Mouse (Mus musculus): ENCODE results near the gene Rrbp1. TPM values are rescaled to one million over a fixed set of nuclear protein-coding genes. Genes with fewer than 3 reads are reported as not detected.

The Rrbp1 gene
- total RNA-seq, 2 experiments from 2014 or later: 177 to 228 TPM

DNA sequence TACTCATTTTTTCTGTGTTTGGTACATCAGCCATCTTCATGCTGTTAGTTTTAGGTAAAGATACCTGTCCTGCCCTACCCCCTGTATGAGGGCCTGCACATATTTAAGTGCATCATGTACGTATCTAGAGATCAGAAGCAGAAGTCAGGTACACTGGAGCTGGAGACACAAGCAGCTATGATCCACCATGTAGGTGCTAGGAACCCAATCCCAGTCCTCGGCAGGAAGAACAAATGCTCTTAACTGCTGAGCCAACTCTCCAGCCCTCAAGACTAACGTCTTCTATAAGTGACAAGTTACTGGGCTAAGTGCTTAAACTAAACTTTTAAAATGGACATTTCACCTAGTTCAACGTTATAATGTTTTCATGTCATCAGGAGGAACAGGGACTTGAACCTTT, 3.9 kb downstream of the Rrbp1 start:
- ATAC-seq (replicated peaks; ENCODE audit: poor library complexity, severe bottlenecking): no peak

DNA sequence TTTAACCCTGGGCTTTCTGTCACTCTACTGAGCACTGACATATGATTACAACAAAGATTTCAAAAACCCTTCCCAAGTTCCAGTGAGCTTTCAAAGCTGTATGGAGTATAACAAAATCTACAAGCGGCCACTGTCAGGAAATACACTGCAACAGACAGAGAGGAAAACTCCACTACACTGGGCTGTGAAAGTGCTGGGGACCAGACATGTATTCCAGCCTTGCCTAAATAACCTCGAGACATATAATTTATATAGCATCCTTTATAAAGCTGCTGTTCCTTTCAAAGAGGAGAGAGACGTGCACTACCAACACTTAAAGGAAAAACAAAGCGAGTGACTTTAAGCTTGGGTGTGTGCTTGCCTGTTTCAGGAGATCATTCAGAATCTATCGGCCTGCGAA, 4.4 kb downstream of the Rrbp1 start:
- no peak for ATAC-seq (replicated peaks; ENCODE audit: poor library complexity, severe bottlenecking)

- ATAC-seq (replicated peaks; ENCODE audit: poor library complexity, severe bottlenecking): no peak
These were observed 5.7 kb downstream of the Rrbp1 start for GRCm38 (mm10) chr2:144005166-144005955.

DNA sequence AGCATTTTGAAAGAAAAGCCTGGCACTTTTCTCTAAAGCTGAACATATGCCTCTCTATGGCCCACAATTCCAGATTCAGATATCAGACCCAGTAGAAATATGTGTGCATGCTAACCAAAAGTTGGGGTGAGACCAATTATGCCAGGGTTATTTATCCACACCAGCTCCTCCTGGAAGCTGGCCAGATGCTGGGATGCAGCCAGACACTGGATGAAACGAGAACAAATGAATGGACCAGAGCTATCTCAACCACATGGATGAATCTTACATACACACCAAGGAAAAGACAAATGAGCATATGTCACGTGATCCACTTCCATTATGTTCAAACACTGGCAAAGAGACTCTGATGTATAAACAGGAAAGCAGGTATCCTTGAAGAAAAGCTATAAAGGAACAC, 7.5 kb downstream of the Rrbp1 start:
- no peak for ATAC-seq (replicated peaks; ENCODE audit: poor library complexity, severe bottlenecking)

- no peak for ATAC-seq (replicated peaks; ENCODE audit: poor library complexity, severe bottlenecking)
These were observed 8.7 kb downstream of the Rrbp1 start for GRCm38 (mm10) chr2:144002229-144002984.

DNA sequence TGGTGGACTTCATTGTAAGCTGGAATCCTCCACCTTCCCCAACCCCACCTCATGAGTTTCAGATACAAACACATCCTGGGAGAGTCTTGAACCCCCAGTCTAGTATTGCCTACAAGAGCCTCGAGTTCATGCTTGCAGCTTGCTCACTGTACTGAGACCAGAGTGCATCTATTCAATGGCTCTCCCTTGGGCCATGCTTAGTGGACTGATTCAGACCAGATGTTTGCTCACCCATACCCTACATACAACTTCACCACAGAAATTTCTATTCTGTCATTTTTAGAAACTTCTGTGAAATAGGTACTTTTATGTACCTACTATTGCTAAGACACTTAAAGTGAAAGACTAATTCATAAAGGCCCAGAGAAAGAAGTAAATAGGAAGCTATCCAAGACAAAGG, 18.1 kb downstream of the Rrbp1 start:
- no peak for ATAC-seq (replicated peaks; ENCODE audit: poor library complexity, severe bottlenecking)

DNA sequence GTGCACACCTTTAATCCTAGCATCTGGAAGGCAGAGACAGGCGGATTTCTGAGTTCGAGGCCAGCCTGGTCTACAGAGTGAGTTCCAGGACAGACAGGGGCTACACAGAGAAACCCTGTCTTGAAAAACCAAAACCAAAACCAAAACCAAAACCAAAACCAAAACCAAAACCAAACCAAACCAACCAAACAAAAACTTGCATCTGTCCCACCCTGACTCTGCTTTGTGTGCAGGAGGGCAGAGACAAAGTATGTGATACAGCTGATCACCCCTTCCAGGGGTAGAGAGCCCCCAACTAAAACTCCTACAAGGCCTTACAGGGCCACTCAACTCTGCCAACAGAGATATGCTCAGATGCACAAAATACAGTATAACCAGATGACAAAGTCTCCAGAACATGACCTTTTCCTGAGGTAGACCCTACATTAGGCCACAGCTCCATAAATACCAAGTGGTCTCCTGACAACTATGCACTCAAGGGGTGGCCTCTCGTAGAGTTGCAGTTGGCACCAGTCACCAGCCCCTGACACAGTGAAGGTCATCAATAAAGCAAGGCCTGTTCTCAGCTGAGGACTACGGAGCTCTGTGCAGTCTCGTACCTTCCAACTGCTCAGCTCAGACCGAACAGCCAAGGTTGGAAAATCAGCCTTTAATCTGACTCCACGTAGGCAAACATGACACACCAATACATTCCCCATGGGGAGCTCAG, 18.9 kb downstream of the Rrbp1 start:
- ATAC-seq (replicated peaks; ENCODE audit: poor library complexity, severe bottlenecking): no peak

GRCm38 (mm10) chr2:143990997-143991396, 20.1 kb downstream of the Rrbp1 start:
- ATAC-seq (replicated peaks; ENCODE audit: poor library complexity, severe bottlenecking): peak; percentile 34

DNA sequence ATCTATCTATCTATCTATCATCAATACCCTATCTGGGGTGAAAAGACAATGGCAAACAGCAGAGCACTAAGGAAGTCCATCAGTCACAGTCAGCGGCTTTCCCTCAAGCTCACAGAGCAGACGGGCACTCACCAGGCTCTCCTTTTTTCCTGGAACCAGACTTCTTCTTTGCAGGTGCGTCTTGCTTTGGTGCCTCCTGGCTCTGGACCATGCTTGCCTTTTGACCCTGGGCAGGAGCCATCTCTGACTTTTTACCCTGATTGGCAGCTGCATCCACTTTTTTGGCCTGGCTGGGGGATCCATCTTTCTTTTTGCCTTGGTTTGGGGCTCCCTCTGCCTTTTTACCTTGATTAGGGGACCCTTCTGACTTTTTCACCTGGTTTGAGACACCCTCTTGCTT, 23.0 kb downstream of the Rrbp1 start:
- ATAC-seq (replicated peaks; ENCODE audit: poor library complexity, severe bottlenecking): no peak

DNA sequence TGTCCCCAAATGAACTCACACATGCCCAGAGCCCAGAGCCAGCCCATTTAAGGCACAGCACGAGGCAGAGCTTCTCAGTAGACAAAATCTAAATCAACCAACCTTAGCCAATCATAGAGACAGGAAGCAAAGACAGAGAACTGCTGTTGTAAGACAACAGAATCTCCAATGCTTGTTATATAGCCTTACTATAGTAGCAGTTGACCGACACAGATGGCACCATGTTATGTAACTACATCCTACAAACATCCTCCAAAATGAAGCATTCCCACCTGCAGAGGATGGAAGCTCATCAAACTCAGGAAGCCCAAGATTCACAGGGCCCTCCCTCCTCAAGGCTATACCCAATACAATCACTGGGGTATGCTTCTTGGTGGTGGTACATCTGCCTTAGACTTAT, 23.6 kb downstream of the Rrbp1 start:
- ATAC-seq (replicated peaks; ENCODE audit: poor library complexity, severe bottlenecking): no peak

GRCm38 (mm10) chr2:143983482-143983881, 27.6 kb downstream of the Rrbp1 start:
- no peak for ATAC-seq (replicated peaks; ENCODE audit: poor library complexity, severe bottlenecking)

GRCm38 (mm10) chr2:143982901-143983300, 28.2 kb downstream of the Rrbp1 start:
- ATAC-seq (replicated peaks; ENCODE audit: poor library complexity, severe bottlenecking): no peak

DNA sequence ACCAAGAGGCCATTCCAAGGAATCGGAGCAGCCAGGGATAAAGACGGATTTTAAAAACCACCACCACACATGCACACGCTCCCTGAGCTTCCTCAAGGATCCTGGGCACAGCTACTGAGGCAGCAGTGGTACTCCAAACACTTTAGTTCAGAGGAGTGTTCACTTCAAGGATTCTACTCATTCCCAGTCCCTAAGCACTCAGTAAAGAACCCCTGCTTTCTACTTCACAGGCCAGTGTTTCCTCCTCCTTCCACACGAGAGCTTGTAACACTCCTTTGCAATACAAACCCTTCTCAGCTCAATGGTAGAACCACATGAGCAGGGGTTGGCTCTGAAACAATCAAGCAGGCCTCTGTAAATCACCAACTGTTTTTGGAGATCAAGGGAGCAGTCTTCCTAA, 28.9 kb downstream of the Rrbp1 start:
- ATAC-seq (replicated peaks; ENCODE audit: poor library complexity, severe bottlenecking): no peak

DNA sequence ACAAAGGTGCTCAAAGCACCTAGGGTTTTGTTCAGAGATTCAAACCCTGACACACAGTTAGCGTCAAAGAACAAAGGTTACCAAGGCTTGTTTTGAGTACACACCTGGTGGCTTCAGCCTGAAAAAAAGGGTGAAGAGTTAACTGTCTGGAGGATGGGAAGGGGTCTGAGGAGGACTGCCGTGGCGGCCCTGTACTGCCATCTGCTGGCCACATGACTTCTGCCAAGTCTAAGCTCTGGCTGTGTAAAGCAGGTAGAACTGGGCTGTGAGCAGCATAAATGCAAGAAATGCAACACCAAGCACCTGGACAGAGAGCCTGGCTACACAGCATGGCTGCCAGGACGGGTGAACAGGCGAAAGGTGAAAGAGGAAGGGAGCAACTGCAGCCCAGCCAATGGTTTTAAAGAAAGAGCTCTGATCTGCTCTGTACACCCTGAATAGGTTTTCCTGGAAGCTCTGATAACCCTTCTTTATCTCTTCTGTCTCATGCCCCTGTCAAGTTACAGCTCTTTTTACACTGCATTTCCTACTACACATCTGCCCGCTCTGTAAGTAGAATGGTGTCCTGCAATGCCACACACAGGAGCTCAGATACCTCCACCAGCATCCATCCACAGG, 30.2 kb downstream of the Rrbp1 start:
- peak; percentile 56 for ATAC-seq (replicated peaks; ENCODE audit: poor library complexity, severe bottlenecking)

- peak; percentile 86 for ATAC-seq (replicated peaks; ENCODE audit: poor library complexity, severe bottlenecking)
These were observed 32.5 kb downstream of the Rrbp1 start for GRCm38 (mm10) chr2:143978444-143979147.

DNA sequence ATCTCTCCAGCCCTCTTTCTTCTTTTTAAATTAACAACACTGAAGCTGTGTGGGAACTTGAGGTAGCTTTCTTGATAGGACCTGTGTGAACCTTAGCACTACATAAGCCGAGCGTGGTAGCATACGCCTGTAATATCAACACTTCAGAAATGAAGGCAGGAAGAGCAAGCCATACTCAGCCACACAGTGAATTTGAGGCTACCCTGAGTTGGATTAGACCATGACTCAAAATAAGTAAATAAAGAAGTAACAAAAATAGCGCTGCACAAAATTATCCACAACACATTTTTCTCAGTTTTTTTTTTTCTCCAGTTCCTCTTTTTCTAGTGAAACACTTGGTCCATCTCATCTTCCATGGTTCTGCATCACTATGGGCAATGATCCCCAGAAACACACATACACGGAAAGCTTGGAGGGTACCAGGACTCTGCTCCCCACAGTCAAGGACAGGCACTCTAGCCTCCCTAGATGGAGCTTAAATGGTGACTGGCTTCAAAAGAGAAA, 35.9 kb downstream of the Rrbp1 start:
- ATAC-seq (replicated peaks; ENCODE audit: poor library complexity, severe bottlenecking): peak; percentile 17; the same call in 1 of the 2 replicates

GRCm38 (mm10) chr2:143973161-143973560, 37.9 kb downstream of the Rrbp1 start:
- ATAC-seq (replicated peaks; ENCODE audit: poor library complexity, severe bottlenecking): no peak

- no peak for ATAC-seq (replicated peaks; ENCODE audit: poor library complexity, severe bottlenecking)
These were observed 39.2 kb downstream of the Rrbp1 start for GRCm38 (mm10) chr2:143971887-143972286.

DNA sequence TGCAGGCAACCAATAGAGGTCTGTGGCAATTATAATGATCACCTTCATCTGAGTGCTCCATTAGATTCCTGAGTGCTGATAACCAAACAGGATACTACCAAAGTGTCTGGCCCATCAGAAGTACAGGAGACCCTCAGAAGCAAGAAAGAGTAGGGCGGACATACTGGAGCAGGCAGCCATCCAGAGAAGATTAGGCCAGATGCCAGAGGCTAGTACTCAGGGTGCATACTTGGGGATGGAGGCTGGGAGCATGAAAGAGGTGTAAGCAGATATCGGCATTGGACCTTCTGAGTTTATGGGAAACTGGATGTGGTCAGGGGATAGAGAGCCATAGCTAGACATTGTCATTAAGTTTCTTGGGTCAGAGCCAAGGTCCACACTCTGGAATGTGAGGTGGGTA, 40.2 kb downstream of the Rrbp1 start:
- no peak for ATAC-seq (replicated peaks; ENCODE audit: poor library complexity, severe bottlenecking)

DNA sequence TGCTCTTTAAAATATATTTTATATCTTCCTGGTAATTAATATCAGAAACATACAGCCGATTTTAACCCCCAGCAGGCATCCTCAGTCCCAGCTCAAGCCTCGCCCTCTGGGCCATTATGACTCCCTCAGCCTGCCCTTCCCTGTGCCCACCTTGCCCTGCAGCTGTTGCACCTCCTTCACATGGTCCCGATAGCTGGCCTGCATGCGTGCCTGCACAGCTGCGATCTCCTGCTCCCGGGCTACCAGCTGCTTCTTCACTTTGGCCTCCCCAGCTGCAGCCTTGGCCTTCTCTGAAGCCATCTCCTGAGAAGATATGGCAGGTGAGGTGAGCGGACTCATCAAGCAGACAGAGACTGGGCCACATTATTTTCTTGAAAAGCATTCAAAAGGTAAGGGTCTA, 41.8 kb downstream of the Rrbp1 start:
- ATAC-seq (replicated peaks; ENCODE audit: poor library complexity, severe bottlenecking): no peak

Data from granulocyte monocyte progenitor cell, adult 5-6 weeks (primary cell).